Mouse (Mus musculus) skeletal muscle tissue, adult 2 months (tissue): ENCODE results near the gene Pgm5.

Experiments used
- DNase-seq: peaks from one replicate; pipeline ENCODE4 v3.0.0-alpha.2; 2012; ENCODE audit warnings: low read depth, low spot score

Pgm5 gene

DNA sequence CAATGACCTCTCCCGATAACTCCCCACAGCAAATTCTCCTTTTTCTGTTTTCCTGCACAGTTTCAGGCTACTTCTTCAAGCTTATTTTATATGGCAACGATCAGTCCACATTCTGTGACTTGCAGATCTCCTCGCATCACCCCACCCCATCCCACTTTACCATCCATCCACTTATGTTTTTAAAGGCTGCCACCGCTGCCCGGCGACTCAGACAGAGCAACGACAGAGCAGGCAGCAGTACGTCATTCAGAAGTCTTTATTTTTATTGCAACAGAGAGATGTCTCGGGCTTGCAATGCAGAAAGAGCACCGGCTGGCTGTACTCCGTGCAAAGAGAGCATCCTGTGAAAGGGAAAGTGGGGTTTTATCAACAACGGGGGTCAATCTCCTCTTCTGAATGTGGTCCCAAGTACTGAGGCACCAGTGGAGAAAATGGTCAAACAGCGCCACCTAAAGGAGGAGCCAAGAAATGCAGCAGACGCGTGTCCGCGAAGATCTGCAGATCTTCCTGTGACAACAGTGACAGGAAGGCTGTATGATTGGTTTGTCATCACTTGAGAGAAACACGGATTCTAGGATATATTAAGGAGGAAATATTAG is 9.5 kb upstream of the Pgm5 start:
- DNase-seq = peak; percentile 51

GRCm38 (mm10) chr19:24865436-24865835 is 3.8 kb upstream of the Pgm5 start:
- no peak for DNase-seq

DNA sequence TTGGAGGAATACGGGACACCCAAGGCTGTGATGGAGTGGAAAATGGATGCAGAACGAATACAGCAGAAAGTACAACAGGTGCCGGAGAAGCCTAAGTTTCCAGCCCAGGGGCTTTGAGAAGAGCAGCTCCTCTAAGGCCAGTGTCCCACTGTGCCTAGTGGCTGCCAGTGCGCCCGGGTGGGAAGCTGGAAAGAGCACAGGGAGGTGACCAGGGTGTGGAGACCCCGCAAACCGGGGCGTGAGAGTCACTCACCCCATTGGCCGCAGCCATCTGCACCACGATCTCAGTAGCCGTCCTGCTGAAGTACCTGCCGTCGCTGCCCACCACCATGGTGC is 411 bp downstream of the Pgm5 start:
- DNase-seq = no peak

GRCm38 (mm10) chr19:24851456-24852315 is 10.0 kb downstream of the Pgm5 start:
- DNase-seq = peak; percentile 28

DNA sequence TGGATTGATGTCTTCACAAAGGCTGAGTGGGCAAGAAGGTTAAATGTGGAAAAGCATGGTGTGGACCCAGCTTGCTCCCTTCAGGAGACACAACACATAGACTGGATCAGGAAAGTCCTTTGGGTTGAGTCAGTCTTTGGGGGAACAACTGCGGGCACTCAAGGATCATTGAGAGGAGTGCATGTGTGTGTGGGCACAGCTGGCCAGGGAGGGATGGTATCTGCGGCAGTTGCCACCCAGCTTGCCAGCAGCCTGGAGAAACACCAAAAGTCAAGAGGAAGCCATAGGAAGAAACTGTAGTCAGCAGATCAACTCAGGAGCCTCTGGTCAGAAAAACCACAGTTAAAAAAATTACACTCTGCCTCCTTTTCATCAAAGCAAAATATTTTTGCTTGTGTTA is 12.8 kb downstream of the Pgm5 start:
- no peak for DNase-seq

DNA sequence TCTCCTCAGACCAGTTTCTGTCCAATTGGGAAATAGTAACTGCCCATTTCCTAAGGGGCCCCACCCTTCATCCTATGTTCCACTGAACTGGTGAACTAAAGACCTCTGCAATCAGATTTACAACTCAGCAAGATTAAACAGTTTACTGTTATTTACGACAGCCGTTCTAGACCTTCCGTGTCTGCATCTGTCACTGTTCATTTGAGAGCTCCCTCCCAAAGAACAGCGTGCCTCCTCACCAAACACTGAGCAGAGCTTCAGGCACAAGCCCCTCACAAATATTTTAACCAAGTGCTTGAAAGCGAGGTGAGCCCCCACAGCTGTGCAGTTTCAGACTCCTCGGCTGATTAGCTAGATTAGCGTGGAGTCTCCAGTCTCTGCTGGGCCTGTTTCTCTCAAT is 13.3 kb downstream of the Pgm5 start:
- DNase-seq = no peak

DNA sequence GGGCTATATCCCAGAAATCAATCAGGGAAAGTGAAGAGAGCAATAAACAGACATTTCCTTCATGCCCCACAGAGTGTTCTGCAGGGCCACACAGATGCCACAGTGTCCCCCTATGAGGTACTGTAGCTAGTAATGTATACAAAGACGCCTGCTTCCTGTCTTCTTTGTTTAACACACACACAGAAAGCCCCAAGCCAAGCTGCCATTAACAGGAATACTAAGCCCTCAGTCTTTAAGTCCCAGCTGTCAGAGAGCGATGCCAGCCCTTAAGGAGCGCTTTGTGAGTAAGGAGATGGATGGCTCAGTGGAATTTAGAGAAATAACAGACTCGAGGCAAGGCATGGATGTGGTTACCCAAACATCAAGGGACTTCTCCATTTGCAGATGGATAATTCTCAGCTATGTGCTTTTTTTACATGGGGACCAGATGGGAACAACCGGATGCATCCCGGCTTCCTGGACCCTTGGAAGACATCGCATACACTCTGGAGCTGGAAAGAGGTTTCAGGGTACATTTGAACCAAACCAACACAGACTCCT is 16.6 kb downstream of the Pgm5 start:
- no peak for DNase-seq

DNA sequence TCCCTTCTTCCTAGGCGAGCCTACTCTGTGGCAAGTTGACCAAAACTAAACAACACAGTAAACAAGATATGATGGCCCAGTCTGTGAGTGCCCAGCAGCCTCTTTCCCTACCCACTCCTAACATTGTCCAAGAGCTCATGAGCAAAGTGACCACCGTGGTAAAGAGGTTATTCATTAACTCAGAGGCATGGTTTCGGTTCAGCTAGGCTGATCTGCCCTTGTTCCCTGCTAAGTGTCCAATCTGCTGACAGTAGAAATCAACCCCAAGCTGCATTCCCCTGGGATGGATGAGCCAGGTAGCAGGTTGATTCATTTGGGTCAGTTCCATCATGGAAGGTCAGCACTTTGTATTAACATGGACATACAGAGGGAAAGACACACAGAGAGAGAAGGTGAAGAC is 19.6 kb downstream of the Pgm5 start:
- no peak for DNase-seq

GRCm38 (mm10) chr19:24824517-24824916 is 37.1 kb downstream of the Pgm5 start:
- peak; percentile 15 for DNase-seq

- no peak for DNase-seq
Observed at GRCm38 (mm10) chr19:24815661-24816221, 45.9 kb downstream of the Pgm5 start.

DNA sequence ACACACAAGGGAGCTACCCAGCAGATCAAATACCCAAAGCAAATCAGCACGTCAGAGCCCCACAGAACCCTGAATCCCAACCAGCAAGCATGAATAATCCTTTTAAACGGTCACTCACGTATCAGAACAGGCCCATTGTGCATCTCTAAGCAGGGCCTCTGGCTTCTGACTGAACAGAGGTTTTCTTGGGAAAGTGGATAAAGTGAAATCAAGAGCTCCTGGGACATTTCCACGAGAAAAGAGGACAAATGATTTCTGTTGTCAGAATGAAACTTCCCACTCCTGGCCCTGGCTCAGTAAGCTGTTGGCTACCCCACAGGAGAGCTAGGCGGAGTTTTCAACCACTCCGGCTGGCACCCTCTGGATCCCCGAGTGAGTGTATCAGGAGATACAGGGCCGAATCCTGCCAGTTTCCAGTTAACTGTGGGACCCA is 48.8 kb downstream of the Pgm5 start:
- no peak for DNase-seq

DNA sequence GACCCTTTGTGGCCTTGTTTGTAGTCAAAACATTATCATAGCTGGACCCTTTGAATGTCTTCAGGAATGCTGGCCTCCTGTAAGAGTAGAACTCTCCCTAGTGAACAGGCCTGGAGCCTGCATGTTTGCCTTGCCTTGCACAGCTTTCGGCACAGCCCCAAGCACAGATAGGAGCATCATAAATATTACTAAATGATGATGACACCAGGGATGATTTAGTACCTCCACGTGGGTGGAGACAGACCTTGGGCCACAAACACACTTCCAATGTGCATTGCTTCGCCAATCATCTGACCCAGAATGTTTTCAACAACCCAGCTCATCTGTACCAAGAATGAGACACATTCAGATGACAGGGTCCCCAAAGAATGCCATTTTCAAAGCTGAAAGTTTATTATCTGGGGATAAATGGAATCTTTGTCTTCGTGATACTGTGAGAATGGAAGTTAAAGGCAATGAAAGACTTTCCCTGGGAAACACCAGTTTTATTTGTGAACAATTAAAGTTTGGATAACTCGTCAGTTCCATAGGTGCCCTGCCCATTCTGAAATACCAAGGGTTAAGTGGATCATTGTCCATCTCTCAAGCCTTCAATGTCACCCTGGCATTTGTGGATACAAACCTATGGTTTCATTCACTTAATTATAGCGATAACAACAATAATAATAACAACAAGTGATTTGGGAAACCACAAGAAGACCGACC is 49.4 kb downstream of the Pgm5 start:
- no peak for DNase-seq

- DNase-seq = no peak
Observed at GRCm38 (mm10) chr19:24811451-24811850, 50.2 kb downstream of the Pgm5 start.

- DNase-seq = no peak
Observed at GRCm38 (mm10) chr19:24806013-24806412, 55.6 kb downstream of the Pgm5 start.

DNA sequence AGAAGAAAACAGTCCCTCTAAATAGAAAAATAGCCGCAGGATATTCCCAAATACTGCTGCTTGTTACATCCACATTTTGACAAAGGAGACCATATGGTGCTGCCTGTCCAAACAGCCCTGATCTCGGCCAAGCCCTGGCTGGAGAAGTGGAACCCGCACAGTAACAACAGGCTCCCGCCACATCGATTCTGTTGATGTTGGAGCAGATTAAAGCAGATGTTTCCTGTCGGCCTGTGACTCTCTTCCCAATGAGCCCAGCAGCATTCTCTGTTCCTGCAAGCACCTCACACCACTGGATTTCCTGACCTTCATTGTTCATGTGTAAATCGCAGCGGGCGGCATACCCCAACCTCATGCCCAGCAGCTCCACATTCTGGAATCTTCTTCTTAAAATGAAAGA is 64.0 kb downstream of the Pgm5 start:
- DNase-seq = peak; percentile 13

DNA sequence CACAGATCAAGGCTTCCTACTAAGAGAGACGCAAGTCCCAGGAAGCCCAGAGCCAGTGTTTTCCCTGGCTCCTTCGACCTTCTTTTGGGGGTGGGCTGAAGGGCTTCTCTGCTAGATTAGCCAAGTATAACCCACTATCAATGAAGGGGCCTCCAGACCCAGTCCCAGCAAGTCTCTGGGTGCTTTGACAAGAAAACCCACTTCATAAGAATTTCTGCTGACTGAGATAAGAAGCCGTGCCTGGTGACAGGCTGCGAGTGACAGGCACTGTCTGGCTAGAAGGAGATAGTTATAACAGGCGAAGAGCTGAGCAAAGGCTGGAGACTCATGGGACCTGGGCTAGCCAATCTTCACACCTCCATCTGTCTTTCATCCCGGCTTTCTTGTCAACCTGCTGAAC is 67.3 kb downstream of the Pgm5 start:
- no peak for DNase-seq

- no peak for DNase-seq
Observed at GRCm38 (mm10) chr19:24793545-24794139, 68.0 kb downstream of the Pgm5 start.

DNA sequence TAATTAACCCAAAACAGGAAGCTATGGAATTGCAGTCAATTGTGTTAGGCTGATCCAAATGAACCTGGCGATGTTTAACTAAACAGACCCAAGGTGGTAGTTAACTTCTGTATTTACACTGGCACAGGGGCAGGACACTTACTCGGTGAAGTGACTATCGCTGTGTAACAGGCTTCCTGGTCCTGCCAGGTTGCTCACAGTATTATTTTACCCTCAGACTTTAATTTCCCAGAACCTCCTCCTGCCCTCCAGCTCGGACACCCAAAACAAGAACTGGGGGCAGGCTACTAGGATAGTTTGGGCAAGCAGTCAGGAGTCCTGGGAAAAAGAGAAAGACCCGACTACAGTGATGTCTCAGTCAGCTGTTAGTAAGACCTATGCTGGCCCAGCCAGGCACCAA is 68.8 kb downstream of the Pgm5 start:
- DNase-seq = no peak

DNA sequence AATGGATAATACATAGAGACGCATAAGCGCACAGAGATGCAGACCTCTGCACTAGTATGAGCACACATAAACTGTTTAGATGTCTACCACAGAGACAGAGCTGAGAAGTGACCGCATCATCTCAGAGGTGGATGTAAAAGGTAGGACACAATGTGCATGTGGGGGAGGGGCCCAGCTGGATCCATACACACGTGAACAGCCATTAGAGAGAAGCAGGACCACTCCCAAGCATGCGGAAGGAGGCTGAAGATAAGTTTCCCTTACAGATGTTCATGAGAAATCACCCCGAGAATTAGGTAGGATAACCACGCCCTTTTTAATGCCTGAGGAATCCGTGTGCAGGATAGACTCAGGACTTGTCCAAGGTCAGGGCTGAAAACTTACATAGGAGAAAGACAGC is 75.8 kb downstream of the Pgm5 start:
- no peak for DNase-seq

DNA sequence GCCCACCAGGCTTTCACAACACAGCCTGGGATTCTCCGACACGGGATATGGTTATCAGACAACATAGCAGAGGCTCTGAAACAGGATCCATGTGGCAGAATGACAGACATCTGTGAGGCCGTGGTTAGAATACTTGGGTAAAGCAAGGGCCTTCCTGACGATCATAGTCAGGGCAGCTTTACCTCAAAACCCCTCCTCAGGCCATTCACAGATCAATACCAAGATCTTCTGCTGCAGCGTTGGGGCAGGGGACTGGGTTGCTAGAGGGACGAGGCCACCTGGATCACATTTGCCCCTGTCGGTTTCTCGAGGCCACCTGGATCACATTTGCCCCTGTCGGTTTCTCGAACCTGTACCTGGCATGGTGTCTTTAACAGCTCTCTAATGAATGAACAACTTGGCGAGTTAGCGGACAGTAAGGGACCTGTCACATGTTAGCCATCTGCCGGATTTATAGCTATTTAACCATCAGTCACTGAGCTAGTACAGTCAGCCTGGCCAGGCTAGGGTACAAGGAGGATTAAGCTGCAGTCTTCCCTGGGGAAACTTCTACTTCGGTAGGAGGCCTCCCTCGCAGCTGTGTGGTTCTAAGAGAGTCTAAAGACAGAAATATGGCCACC is 76.5 kb downstream of the Pgm5 start:
- no peak for DNase-seq

GRCm38 (mm10) chr19:24783736-24784135 is 77.9 kb downstream of the Pgm5 start:
- no peak for DNase-seq
